Mouse (Mus musculus) right cerebral cortex, postnatal 4 days (tissue): ENCODE measurements around the gene Cyth1.

ENCODE experiments used
- DNase-seq: peaks from one replicate; pipeline ENCODE4 v3.0.0-alpha.2; 2022

The Cyth1 gene

DNA sequence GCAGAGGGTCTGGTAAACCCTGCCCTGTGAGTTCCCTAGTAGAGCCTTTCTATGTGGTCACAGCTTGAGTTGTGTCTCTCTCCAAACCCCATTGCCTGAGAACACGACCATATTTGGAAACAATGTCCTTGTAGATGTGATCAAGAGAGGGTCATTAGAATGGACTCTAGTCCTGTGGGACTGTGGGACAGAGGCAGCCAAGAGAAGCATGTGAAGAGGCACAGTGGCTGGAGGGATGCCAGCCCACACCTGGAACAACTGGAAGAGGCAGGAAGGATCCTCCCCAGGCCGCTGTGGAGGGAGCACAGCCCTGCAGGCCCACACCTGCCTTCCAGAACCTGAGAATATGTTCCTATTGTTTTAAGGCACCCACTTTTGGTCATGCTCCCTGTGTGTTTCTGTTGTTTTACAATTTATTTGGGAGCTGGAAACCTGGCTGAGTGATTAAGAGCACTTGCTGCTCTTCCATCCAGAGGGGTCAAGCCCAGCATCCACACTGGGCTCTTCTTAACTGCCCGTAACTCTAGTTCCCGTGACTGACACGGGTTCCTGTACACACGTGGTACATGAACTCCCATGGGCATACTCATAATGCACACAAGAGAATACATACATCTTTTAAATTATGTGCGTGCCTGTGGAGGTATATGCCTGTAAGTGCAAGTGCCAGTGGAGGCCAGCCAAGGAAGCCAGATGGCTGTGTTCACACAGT, 5.2 kb upstream of the Cyth1 start:
- peak; percentile 44 for DNase-seq

DNA sequence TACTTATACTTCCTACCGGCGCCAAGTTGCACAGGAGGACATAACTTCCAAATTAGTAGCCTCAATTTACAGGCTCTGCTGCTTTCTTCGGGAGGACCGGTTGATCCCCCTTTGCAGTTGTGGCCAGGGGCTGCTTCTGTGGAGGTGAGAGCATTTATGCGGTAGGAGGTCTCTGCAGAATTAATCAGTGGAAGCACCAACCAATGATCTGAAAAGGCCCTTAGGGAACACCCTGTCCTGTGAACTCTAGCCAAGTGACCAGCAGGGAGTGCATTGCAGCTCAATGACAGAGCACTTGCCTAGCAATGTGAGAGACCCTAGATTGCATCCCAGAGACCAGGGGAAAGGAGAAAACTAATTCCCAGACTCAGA, 606 bp upstream of the Cyth1 start:
- no peak for DNase-seq

DNA sequence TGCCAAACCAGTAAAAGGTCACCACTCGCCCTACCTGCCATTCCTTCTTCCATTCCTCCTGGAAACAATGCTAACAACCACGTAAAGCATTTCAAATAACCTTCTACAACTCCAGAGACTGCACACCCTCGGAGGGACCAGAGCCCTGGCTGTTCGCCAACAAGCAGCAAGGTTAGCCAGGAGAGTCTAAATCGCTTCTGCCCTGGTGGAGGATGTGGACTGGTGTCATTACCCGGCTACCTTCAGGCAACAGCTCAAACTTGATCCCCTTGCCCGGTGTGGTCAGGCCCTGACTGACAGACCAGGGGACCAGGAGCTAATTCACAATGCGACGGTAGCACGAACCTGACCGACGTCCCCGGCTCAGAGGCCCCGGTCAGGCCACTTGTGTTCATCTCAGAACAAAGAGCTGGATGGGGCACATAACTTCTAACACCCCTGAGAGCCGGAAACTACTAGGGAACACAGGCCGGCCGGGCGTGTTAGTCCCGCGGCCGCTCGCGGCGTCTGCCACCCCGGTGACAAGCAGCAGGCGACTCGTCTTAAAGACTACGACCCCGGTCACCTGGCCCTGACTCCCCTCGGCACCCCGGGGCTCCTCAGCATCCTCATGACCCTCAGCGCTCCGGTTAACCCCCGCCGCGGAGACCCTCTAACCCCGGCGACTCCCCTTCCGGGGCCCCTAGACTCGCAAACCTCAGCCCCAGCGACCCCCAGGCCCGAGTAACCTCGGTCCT, 865 bp downstream of the Cyth1 start:
- DNase-seq: peak; percentile 54

DNA sequence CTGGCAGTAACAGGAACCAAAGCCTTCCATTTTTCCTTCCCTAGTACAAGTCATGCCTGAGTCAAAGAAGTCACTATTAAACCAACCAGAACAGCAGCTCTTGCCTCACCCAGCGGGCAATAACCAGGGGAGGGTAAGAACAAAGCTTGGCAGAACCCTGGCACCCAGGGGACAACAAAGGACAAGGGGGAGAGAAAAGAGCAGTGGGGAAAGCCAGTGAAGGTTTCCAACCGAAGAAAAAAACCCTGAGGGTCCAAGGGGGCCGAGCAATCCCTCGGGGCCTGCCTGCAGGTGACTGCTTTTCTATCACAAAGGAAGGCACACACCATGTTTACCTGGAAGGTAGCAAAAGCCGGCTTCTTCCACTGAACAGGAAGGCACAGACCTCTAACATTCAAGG, 1.7 kb downstream of the Cyth1 start:
- no peak for DNase-seq

DNA sequence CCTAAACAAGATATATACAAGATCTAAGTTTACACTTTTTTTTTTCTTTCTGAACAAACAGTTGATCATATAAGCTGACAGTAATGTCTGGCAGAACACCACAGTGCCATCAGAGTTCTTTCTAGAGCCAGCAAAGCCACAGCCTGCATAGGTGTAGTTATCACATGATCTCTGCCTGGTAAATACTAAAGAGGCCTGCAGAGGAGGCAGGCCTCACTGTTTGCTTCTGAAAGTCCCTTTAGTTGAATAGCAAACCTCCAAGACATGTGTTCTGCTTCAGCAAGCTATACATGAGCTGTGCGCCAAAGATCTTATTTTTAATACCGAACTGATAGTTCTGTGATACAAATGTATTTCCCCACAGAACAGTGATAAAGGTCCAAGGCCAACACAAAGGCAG, 3.3 kb downstream of the Cyth1 start:
- no peak for DNase-seq

DNA sequence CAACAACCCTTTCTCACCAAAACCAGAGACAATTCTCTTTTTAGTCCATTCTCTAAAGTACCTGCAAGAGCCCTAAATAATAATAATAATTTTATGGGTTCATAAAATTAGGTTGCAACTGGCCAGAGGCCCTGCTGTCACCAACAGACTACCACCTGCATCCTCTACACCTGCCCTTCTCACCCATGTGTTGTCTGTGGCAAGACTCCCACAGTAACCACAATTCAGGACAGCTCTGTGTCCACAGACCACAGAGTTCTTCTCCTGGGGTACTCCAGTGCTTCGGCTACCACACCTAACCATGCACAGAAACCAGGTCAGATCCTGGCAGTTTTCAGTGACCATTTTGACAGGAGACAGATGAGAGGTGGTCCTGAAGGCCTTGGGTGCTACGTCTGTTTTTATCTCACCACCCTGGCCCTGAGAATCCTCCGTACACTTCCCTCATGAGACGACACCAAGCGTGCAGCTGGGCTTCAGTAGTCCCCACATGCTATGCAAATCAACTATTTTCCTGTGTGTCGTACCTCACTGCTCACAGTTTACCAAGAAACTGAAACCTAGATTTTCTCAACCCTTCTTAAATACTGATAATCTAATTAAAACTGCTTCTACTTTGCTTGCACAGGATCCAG, 4.6 kb downstream of the Cyth1 start:
- DNase-seq: no peak

DNA sequence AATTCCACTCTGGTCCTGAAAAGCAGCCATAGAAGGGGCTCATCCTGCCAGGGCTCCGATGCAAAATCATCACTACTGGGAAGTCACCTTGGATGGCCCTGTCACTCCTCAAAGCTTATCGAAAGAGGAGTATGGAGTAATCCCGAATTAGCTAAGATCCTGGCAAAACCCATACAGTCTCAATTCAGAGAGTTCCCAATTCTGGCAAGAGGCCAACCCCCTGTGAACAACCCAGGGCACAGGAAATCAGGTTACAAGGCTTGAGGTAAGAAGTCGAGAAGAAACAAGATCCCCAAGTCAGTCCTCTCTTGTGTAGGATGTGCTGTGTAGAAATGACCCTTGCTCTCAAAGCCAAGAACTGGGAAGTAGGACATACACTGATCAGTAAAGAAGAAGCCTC, 5.9 kb downstream of the Cyth1 start:
- no peak for DNase-seq

DNA sequence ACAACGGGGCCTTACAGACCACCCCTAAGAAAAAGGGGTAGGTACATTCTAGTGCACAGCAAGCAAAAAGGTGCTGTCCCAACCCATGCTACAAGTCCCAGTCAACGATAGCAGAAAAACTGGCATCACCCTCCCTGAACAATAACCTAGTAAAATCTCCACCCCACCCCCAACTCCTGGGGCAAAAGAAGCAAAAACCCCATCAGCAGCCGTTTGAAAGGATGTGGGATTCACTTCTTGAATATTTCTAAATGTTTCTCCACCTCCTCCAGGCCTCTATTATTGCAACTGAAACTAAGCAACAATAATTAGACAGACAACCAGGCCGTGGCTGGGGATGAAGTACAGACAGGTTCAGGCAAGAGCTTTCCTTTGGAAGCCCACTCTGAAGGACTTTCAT, 8.0 kb downstream of the Cyth1 start:
- DNase-seq: no peak

DNA sequence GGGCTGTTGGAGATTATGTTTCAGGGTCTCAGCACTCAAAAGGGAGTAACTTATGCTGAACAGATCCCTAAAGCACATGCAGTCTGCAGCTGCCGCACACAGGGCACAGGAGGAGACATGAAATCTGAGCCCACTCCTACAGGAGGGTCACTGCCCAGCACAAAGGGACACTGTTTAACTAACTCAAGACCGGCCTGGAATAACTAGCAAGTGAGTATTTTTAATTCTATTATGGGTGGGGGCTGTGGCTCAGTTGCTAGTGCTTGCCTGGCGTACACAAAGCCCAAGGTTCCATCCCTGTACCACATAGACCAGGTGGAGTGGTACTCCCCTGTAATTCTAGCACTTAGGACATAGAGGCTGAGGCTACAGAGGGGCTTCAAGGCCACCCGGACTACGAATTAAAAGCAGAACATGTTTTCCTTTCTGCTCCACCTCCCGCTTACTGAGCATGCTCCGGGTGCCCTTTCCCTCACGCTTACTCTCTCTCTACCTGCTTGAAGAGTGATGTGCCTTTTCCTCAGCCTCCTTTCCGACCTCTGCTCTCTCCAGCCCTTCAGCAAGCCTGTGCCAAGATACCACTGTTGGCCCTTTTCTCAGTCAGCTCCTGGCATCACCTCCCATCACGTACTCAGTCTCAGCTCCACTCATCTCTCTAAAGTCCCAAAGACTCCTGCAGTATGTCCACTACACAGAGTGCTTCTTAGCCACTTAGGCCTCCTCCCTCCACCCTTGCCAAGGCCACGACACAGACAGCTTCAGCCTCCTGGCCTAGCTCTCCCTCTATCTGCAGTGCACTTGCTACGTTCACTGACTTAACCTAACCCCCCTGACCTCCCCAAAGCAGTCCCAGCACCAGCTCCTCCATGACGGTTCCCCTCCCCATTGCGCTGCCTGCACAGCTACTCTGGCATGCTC, 8.9 kb downstream of the Cyth1 start:
- DNase-seq: no peak

DNA sequence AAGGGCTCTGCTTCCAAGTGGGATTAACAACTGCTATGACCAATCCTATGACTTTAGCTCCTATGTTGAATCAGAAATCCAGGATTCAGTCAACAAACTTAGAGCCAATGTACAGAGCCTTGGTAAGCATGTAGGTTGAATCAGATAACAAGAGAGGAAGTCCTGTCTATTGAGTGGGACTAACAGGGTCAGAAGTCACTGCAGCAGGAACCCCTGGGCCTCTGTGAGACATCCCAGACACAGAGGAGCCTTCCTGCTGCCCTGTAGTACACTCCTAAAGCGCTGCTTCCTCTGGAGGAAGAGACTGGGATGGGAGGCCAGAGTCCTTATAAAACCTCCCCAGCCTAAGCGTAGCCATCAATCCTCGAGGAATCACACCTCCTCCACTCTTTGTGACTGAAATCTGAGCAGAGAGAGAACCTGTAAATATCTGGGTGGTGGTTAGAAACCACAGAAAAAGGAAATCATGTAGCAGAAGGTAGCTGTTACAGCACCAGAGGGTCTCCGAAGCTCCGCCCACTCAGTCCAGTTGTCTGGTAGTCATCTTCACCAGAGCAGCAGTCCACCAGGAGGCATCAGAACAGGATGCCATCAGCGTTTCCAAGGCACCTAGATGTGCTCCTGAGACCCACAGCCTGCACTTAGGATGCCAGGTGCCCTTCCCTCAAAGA, 11.7 kb downstream of the Cyth1 start:
- no peak for DNase-seq

DNA sequence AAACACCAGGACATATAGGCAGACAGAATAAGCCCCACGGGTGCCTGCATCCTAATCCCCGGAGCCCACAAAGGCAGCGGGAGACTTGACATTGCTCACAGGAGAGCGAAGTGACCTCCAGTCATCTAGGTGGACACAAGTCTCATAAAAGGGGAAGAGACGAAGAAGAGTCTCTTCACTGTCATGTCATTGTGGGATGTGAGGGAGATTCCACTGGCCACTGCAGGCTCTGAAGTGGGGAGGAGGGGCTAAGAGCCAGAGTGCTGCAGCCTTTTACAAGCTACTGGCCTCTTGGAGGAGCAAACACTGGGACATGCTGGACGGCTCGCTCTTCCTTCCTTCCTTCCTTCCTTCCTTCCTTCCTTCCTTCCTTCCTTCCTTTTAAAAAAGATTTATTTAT, 13.5 kb downstream of the Cyth1 start:
- no peak for DNase-seq

DNA sequence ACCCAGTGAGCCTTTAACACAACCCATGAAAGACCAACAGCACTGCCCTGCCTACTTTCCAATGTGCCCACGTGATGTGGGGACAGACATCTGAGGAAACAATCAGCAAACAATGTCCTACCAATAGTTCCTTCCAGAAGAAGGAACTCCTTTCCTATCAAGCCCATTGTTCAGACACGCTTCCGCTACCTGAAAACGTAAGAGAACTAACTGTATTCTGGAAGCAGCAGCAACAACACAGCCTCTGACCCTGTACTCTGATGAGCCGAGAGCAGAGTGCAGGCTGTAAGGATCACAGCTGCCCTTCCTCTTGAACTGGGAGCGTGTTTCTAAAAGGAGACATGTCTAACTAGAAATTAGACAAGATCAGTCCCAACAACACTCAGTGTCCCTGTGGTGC, 13.9 kb downstream of the Cyth1 start:
- no peak for DNase-seq

DNA sequence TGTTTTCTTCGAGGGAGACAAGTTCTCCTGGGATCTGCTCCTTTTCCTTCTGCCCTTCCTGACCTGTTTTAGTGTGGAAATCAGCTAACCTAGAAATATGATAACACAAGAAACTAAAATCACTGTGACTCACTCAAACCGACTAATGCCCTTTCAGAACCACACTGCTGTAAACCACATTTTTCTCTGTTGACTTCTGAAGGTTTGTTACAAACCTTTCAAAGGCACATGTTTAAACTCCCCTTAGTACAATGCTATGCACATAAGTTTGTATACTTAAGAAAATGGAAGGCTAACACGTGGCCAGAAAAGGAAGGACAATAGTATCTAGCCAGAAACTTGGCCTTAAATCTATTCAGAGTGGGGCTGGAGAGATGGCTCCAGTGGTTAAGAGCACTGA, 14.5 kb downstream of the Cyth1 start:
- DNase-seq: no peak

DNA sequence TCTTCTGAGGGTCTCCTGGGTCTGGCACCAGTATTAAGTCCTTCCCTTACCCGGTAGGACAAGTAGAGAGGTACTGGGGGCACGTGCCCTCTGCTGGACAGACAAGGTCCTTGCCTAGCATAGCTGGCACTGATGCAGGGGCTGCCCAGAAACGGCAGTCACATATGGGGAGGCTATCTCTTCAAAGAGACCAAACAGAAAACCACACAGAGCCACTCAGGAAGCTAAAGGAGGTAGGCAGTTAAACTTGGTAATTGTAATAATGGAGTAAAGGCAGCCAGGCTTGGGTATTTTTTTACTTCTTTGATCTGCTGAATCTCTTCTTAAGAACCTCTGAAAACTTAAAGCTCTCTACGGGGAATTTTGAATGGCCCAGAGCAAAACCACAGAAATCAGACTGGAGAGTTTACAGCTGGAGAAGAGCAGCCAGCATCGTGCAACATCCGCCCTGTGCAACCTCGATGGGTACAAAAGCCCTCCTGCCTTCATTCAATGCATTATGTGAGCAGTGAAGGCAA, 16.0 kb downstream of the Cyth1 start:
- no peak for DNase-seq

DNA sequence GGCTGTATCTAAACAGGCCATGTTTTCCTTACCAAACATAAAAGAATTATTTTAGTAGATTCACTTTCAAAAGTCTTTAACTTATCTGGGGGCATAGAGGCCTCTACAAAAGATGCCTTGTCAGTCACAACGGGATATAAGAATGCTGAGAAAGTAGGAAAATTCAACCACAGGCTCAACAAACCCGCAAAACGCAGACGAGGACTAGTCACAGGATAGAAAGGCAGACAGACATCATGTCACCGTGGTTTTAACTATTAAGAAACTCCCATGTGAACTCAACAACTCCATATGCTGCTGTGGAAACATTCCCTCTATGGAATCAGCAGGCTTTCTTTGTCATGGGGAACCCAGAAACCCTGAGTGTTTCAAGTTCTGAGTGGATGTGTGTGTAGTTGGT, 18.5 kb downstream of the Cyth1 start:
- no peak for DNase-seq

DNA sequence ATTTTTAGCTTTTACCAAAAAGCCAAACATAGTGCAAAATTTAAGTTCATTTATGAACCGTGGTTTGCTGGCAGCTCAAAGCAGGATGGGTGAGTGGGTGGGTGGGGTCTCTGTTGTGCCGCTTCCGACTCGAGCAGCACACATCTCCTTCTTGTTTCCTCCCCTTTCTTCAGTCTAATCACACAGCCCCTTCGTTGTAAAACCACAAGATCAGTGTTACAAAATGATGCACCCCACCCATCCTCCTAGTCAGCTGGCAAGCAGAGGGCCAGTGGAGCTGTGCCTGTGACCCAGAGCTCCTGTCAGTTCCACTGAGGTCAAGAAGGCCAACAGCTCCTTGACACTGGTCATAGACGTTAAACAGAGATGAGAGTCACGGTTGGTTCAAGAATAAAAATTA, 20.7 kb downstream of the Cyth1 start:
- DNase-seq: no peak

DNA sequence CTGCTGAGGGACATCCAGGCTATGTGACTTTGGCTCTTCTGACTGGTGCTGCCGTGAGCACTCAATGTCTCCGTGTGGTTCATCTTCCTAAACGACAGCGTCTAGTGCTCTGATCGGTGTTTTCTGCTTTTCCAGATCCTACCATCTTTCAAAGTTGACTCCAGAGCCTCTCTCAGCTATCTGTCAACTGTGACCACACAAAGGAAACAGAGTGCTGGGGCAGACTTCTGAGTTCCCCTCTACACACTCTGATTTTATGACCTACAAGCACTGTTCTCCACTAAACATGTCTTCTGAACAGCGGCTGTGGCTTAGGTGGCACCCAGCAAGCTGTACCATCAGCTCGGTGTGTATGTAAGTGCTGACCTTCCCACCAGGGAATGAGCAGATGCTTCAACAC, 21.5 kb downstream of the Cyth1 start:
- no peak for DNase-seq

DNA sequence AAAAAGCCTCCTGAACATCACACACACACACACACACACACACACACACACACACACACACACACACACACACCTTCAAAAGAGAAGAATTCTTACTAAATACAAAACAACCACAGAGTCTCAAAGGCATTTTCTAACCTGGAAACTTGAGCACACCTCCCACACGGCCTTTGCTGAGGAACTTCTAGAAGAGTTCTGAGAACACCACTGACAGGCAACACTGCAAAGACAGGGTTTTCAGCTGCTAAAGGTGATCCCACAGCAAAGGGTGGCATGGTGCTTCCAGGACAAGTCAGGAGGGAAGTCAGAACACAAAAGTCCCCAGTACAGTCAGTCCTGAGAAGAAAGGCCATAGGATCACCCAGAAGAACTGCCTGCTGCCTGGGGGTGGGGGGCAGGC, 22.5 kb downstream of the Cyth1 start:
- no peak for DNase-seq

DNA sequence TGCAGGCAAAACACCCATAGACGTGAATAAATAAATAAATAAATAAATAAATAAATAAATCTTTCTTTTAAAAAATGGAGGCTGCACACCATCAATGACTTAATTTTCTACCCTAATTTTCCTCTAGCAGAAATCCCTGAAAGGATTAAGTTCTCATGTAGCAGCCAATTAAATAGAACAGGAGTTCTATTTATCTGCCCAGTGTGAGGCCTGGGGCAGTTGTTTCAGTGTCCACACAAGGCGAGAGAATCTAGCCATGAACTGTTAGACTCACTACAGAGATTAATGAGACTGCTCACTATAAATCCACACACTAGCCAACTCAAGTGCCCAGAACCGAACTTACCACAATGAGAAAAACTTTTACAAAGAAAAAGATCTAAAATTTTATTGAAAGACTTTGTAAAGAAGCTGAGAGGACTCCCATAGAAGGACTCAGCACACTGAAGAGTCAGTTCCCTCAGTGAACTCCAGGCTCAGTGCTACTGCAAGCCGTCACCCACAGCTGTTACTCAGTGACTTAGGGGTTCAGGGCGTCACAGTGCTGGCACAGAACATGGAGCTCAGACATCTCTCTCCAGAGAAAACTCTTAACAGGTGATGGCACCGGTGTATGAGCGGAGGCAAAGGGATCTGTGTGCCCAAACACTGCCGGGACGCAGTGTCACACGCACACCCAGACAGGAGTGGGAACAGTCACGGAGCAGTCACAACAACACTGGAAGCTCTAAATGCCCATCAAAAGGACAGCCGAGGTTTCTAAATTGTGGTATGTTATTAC, 23.1 kb downstream of the Cyth1 start:
- DNase-seq: no peak

DNA sequence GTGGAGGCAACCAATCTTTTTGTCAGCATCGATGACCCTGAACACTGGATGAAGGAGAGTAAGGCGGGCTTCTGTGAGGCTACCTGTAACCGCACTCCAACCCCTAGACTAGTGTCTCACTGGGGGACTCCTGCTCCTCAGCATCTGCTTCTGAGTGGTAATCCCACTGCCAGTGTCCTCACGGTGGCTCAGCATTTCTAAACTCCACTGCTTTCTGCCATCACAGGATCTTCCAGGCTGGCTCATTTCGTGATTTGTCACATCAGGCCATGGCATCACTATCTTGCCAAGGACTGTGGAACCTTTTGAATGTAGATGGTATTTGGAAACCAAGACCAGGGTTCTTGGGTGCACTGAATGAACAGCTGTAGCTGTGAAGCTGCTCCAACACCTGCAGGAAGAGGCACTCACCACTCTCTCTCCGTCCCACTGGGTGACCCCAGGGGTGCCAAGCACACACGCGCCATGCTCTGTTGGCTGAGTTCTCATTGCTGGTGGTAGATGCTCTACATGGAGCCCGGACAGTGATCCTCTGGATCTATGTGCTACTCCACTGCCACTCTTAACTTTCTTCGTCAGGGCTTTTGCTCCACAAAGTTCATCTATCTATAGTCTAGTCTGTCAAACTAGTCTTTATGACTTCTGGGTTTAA, 24.9 kb downstream of the Cyth1 start:
- no peak for DNase-seq

DNA sequence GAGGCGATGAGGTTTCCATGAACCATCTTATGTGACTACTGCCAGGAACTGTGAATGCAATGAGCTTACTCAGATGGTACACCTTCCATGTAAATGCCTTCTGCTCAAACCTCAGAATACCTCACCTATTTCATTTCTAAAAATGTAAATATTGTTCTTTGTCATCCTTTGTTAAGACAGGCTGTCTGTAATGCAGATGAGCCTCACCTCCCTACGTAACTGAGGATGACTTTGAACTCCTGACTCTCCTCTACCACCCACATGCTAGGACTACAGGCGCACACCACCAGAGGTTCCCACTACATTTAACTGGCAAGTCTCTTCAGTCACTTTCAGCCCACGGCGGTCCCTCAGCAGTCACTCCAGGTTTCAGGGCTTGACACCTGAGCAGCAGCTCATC, 25.5 kb downstream of the Cyth1 start:
- DNase-seq: no peak
